Mouse (Mus musculus) heart, adult 2 months (tissue): ENCODE measurements around the gene Zbtb46. TPM values are rescaled to one million over a fixed set of nuclear protein-coding genes. Genes with fewer than 3 reads are reported as not detected.

ENCODE experiments used
- DNase-seq, 2 experiments: peaks; one replicate each; pipeline ENCODE4 v3.0.0; 2021
- H3K27ac ChIP-seq: fragments of 200-600 bp; 2 replicates; pipeline ENCODE4 v1.8.1; 2022
- H3K27me3 ChIP-seq: fragments of 200-500 bp; 2 replicates; pipeline ENCODE4 v1.6.1; 2012; ENCODE audit warnings: mild to moderate bottlenecking, low read length, inconsistent platforms, mixed read lengths; ENCODE audit not compliant: control insufficient read depth, insufficient read depth
- H3K36me3 ChIP-seq: fragments of 200-500 bp; 2 replicates; pipeline ENCODE4 v1.6.1; 2012; ENCODE audit warnings: low read length, inconsistent platforms; ENCODE audit not compliant: control insufficient read depth, insufficient read depth
- H3K4me1 ChIP-seq: fragments of 200-500 bp; 2 replicates; pipeline ENCODE4 v1.6.1; 2011; ENCODE audit warnings: low read length; ENCODE audit not compliant: control insufficient read depth, insufficient read depth
- H3K4me3 ChIP-seq: fragments of 200-600 bp; 2 replicates; pipeline ENCODE4 v1.8.1; 2022
- H3K79me2 ChIP-seq: fragments of 200-500 bp; replicated peaks from 2 replicates; pipeline ENCODE4 v1.6.1; 2012; ENCODE audit warnings: mild to moderate bottlenecking, inconsistent platforms, low read length, moderate library complexity, mixed read lengths; ENCODE audit not compliant: control insufficient read depth, insufficient read depth
- H3K9ac ChIP-seq: fragments of 200-500 bp; 2 replicates; pipeline ENCODE4 v1.6.1; 2012; ENCODE audit warnings: low read depth, mild to moderate bottlenecking, control low read depth, inconsistent platforms, low read length, mixed read lengths
- CTCF ChIP-seq: fragments of 200-600 bp; IDR thresholded peaks from 2 replicates; pipeline ENCODE4 v1.8.1; 2022; ENCODE audit warnings: antibody characterized with exemption, mild to moderate bottlenecking, moderate library complexity
- EP300 ChIP-seq: fragments of 200-500 bp; IDR thresholded peaks from 2 replicates; pipeline ENCODE4 v1.6.1; 2011; ENCODE audit warnings: low read depth, low read length, control low read depth; ENCODE audit not compliant: insufficient read depth
- POLR2A ChIP-seq: fragments of 200-500 bp; IDR thresholded peaks from 2 replicates; pipeline ENCODE4 v1.6.1; 2011; ENCODE audit warnings: mild to moderate bottlenecking, low read depth, low read length, control low read depth; ENCODE audit not compliant: insufficient read depth
- WGBS: fragments of 180-500 bp; shearing (Covaris S2); methylation state at CpG from one replicate; pipeline ENCODE4 v1.1.7; 2018; 5-methylcytosine and 5-hydroxymethylcytosine counted together
- intact Hi-C: fragments of 180-260 bp; cut with DNase I; formaldehyde crosslinking; loops from one replicate; pipeline ENCODE4 v1.15.1; 2025
- polyA plus RNA-seq: library from polyadenylated mRNA; depleted of rRNA; stranded (reverse); fragments of >200 nt; gene quantifications from 2 replicates; pipeline ENCODE4 v1.2.3, GENCODE M21; 2012
- total RNA-seq, 2 experiments: library from RNA; stranded (reverse); gene quantifications; 2 replicates each; pipeline ENCODE4 v1.2.3; 2021

Zbtb46 gene
- total and polyA plus RNA-seq, 3 experiments, result 8.3 to 13.2 (median 10.7) TPM

DNA sequence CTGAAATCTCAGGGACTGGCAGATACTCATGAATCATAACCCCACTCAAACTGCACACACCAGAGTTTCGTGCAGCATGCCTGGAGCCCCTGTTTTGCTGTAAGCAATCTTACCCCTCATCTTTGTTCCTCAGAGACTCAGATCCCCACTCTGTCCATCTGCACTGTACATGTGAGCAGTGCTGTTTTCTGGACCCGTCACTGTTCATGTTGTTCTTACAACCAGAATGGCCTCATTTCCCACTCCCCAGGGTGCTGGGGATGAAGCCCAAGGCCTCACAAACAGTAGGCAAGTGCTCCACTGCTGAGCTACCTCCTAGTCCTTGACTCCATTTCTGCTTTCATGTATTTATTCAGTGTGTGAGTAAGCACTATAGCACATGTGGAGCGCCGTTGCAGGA lies 7.0 kb downstream of the Zbtb46 start:
- DNase-seq, result no peak
- H3K36me3 ChIP-seq, result peaks cover 7% of the 10 kb centered on the region; the same call in 1 of the 2 replicates
- H3K4me1 ChIP-seq, result peaks cover 2% of the 10 kb centered on the region
- TF ChIP-seq POLR2A, result no peak
- no peak for TF ChIP-seq EP300
- TF ChIP-seq CTCF, result no peak
- no peak overlapping the region for H3K9ac ChIP-seq
- WGBS, result 65% methylated on average over 4 of the region's 4 CpGs
- intact Hi-C loops, result no loop called here
- peaks cover 7% of the 10 kb centered on the region for H3K79me2 ChIP-seq
- H3K4me3 ChIP-seq, result no peak overlapping the region
- H3K27me3 ChIP-seq, result no peaks in the 10 kb centered on the region
- H3K27ac ChIP-seq, result no peak overlapping the region

- intact Hi-C loops, result no loop called here
- H3K9ac ChIP-seq, result no peak overlapping the region
- no peak overlapping the region for H3K27ac ChIP-seq
- TF ChIP-seq EP300 (no peak), CTCF (no peak), POLR2A (no peak)
- WGBS, result 85% methylated on average over 2 of the region's 2 CpGs
- peaks cover 3% of the 10 kb centered on the region for H3K4me1 ChIP-seq
- peaks cover 7% of the 10 kb centered on the region for H3K36me3 ChIP-seq
- H3K79me2 ChIP-seq, result peaks cover 13% of the 10 kb centered on the region
- no peak for DNase-seq
- H3K4me3 ChIP-seq, result no peak overlapping the region
- H3K27me3 ChIP-seq, result no peaks in the 10 kb centered on the region
Measured at GRCm38 (mm10) chr2:181443016-181443415, 16.2 kb downstream of the Zbtb46 start.

GRCm38 (mm10) chr2:181438176-181438575 lies 21.1 kb downstream of the Zbtb46 start:
- H3K4me3 ChIP-seq, result no peak overlapping the region
- peaks cover 8% of the 10 kb centered on the region for H3K79me2 ChIP-seq
- TF ChIP-seq CTCF (no peak), EP300 (no peak), POLR2A (no peak)
- H3K27ac ChIP-seq, result no peak overlapping the region
- H3K27me3 ChIP-seq, result no peaks in the 10 kb centered on the region
- peaks cover 2% of the 10 kb centered on the region for H3K4me1 ChIP-seq
- intact Hi-C loops, result no loop called here
- H3K9ac ChIP-seq, result no peak overlapping the region
- WGBS, result 86% methylated on average over 4 of the region's 4 CpGs
- H3K36me3 ChIP-seq, result peaks cover 2% of the 10 kb centered on the region
- no peak for DNase-seq

- H3K27me3 ChIP-seq, result no peaks in the 10 kb centered on the region
- no peak for DNase-seq
- H3K4me1 ChIP-seq, result peaks cover 2% of the 10 kb centered on the region
- H3K36me3 ChIP-seq, result peaks cover 2% of the 10 kb centered on the region
- intact Hi-C loops, result no loop called here
- TF ChIP-seq CTCF (no peak), POLR2A (no peak), EP300 (no peak)
- no peak overlapping the region for H3K4me3 ChIP-seq
- no peak overlapping the region for H3K9ac ChIP-seq
- H3K79me2 ChIP-seq, result peaks cover 4% of the 10 kb centered on the region
- no peak overlapping the region for H3K27ac ChIP-seq
- WGBS, result 54% methylated on average over 2 of the region's 2 CpGs
Measured at GRCm38 (mm10) chr2:181436246-181436645, 23.0 kb downstream of the Zbtb46 start.

DNA sequence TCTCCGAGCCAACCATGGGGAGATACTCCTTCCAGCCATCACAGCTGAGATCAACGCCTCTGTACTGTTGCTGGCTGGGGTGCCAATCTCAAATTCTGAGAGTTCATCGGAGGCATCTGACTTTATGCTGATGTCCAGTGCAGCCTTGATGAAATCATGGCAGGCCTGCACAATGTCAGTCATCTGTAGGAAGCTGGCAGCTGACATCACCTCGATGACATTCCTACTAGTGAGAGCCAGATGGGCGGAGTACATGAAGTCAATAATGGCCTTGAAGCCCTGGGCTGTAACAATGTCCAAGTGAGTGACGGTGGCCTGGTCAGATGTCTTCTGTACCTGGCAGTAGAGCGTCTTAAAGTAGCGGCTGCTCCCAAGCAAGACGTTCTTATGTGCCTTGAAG lies 35.4 kb downstream of the Zbtb46 start:
- H3K27ac ChIP-seq, result no peak overlapping the region

GRCm38 (mm10) chr2:181420903-181421638 lies 38.2 kb downstream of the Zbtb46 start:
- H3K79me2 ChIP-seq, result 0 out of 2 replicates have a peak, but pooled peaks cover 2% of the 10 kb centered on the region
- H3K4me3 ChIP-seq, result no peak overlapping the region
- peaks cover 12% of the 10 kb centered on the region for H3K36me3 ChIP-seq
- WGBS, result 39% methylated on average over 4 of the region's 4 CpGs
- DNase-seq, result no peak
- no peaks in the 10 kb centered on the region for H3K27me3 ChIP-seq
- H3K4me1 ChIP-seq, result peaks cover 9% of the 10 kb centered on the region
- TF ChIP-seq EP300 (no peak), POLR2A (no peak), CTCF (no peak)
- no peak overlapping the region for H3K9ac ChIP-seq
- no peak overlapping the region for H3K27ac ChIP-seq
- intact Hi-C loops, result no loop called here

More for the DNA sequence above, 35.4 kb downstream of the Zbtb46 start:
- H3K4me3 ChIP-seq, result no peak overlapping the region
- no peak overlapping the region for H3K9ac ChIP-seq
- 59% methylated on average over 9 of the region's 9 CpGs for WGBS
- intact Hi-C loops, result no loop called here
- DNase-seq, result peak in 1 of 2 experiments; percentile 27
- H3K27me3 ChIP-seq, result no peaks in the 10 kb centered on the region
- peaks cover 9% of the 10 kb centered on the region for H3K4me1 ChIP-seq
- TF ChIP-seq EP300 (no peak), CTCF (no peak), POLR2A (no peak)
- peaks cover 11% of the 10 kb centered on the region for H3K36me3 ChIP-seq
- H3K79me2 ChIP-seq, result 0 out of 2 replicates have a peak, but pooled peaks cover 2% of the 10 kb centered on the region
